In the genomic region with DNA sequence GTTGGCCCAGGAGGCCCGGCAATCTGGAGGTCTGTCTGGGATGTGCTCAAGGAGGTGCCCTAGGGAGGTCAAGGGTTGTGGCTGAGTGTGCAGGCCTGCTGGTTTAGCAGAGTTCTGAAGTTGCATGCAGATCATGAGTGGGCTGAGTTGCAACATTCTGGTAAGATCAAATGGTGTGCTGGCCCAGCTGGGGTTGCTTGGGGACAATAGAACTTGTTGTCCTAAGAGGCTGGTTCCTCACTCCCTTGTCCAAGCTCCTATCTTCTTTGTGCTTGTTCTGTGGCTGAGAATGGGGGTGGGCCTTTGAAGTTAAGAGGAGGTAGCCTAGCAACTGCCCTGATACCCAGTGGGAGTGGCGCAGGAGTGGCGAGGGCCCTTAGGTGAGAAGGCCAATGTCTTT, we compare ENCODE assay signal across 17 mouse cellular contexts. TPM values are rescaled to one million over a fixed set of nuclear protein-coding genes. Genes with fewer than 3 reads are reported as not detected.
DNase-seq lines count a peak whose midpoint lies in the region; ATAC-seq and TF ChIP-seq lines count a peak whose summit lies in the region.
"Had no signal": no experiment of that assay in that cellular context is flagged by ENCODE, and none has a peak within 500 bp of the region (broad histone marks: within the 10 kb centered on the region; RNA-seq: fewer than 3 reads in every experiment).

No protein-coding gene starts in this region.

- H3K79me2 ChIP-seq in heart, adult 2 months (replicated peaks; ENCODE audit: control insufficient read depth, insufficient read depth, low read length), result peaks cover 1% of the 10 kb centered on the region

- H3K9me3 ChIP-seq in heart, embryonic 12.5 days (replicated peaks), result no peaks in the 10 kb centered on the region
- H3K9me3 ChIP-seq: hindbrain, embryonic 15.5 days; midbrain, embryonic 15.5 days had no signal

- H3K27ac ChIP-seq in heart, adult 2 months, result peak overlapping the region; percentile 74
- no peak overlapping the region for H3K27ac ChIP-seq in heart, embryonic 12.5 days (ENCODE audit: poor library complexity, severe bottlenecking)
- 0 out of 2 replicates have a peak overlapping the region, but pooled peaks have one; percentile 19 for H3K27ac ChIP-seq in spleen, adult 2 months (ENCODE audit: insufficient read depth, low read length)
- H3K27ac ChIP-seq: hindbrain, embryonic 15.5 days; midbrain, embryonic 15.5 days had no signal

- no peak overlapping the region for H3K4me3 ChIP-seq in heart, adult 2 months
- no peak overlapping the region for H3K4me3 ChIP-seq in heart, embryonic 12.5 days
- no peak overlapping the region for H3K4me3 ChIP-seq in spleen, adult 2 months (ENCODE audit: extremely low read depth, insufficient read depth, insufficient read length)
- H3K4me3 ChIP-seq: erythroblast, embryonic 14.5 days; hindbrain, embryonic 15.5 days; midbrain, embryonic 15.5 days had no signal

- no peak for ATAC-seq in heart, embryonic 12.5 days (ENCODE audit: insufficient number of reproducible peaks, low FRiP score)
- ATAC-seq in granulocyte monocyte progenitor cell, adult 5-6 weeks (replicated peaks; ENCODE audit: poor library complexity, severe bottlenecking), result no peak
- ATAC-seq: forebrain, postnatal 0 days; midbrain, embryonic 15.5 days had no signal

- no peak for TF ChIP-seq CTCF in heart, adult 2 months (IDR thresholded peaks at IDR 0.05)
- no peak for TF ChIP-seq CTCF in spleen, adult 2 months (IDR thresholded peaks at IDR 0.05; ENCODE audit: extremely low read depth, insufficient read depth, insufficient read length, insufficient replicate concordance)

- peaks cover 11% of the 10 kb centered on the region; the same call in 1 of the 2 replicates for H3K36me3 ChIP-seq in heart, adult 2 months (ENCODE audit: control insufficient read depth, insufficient read depth, low read length)
- no peaks in the 10 kb centered on the region for H3K36me3 ChIP-seq in heart, embryonic 12.5 days
- H3K36me3 ChIP-seq in spleen, adult 2 months (ENCODE audit: control insufficient read depth, insufficient read depth, low read length), result no peaks in the 10 kb centered on the region
- H3K36me3 ChIP-seq: hindbrain, embryonic 15.5 days; midbrain, embryonic 15.5 days had no signal

- intact Hi-C loops in heart, adult 2 months (cut with DNase I), result no loop called here

- DNase-seq in heart, adult 2 months, result peak in 1 of 2 experiments; percentile 65
- DNase-seq in spleen, adult 2 months (ENCODE audit: low read depth in 1 of 2, low spot score in 2 of 2), result no peak
- DNase-seq in spleen, postnatal 10 days (ENCODE audit: low spot score in 2 of 2), result no peak
- DNase-seq in lung, postnatal 14 days, result peak; percentile 62
- DNase-seq in kidney, postnatal 25 days, result no peak
- DNase-seq in retina, postnatal 1 day, result no peak
- DNase-seq: cerebellum, postnatal 14 days; forebrain, postnatal 0 days; kidney, adult 11 months; kidney, postnatal 14 days; lung, embryonic 14.5 days; right cerebral cortex, postnatal 25 days had no signal

- H3K4me2 ChIP-seq in heart, embryonic 12.5 days, result no peak overlapping the region
- H3K4me2 ChIP-seq: hindbrain, embryonic 15.5 days; lung, embryonic 14.5 days; midbrain, embryonic 15.5 days had no signal

- peak; percentile 86 for TF ChIP-seq EP300 in heart, adult 2 months (IDR thresholded peaks at IDR 0.05; ENCODE audit: insufficient read depth, low read depth, low read length)

- H3K9ac ChIP-seq in heart, adult 2 months (ENCODE audit: low read depth, low read length), result no peak overlapping the region
- H3K9ac ChIP-seq in heart, embryonic 12.5 days, result no peak overlapping the region
- H3K9ac ChIP-seq: forebrain, postnatal 0 days; hindbrain, embryonic 15.5 days; lung, embryonic 14.5 days; midbrain, embryonic 15.5 days had no signal

- WGBS in heart, adult 2 months, result 71% methylated on average over 3 of the region's 3 CpGs
- 61% methylated on average over 3 of the region's 3 CpGs for WGBS in heart, embryonic 12.5 days
- WGBS in spleen, adult 2 months, result 82% methylated on average over 3 of the region's 3 CpGs

- H3K4me1 ChIP-seq in heart, adult 2 months (ENCODE audit: control insufficient read depth, insufficient read depth, low read length), result peaks cover 60% of the 10 kb centered on the region
- peaks cover 84% of the 10 kb centered on the region for H3K4me1 ChIP-seq in heart, embryonic 12.5 days (replicated peaks)
- H3K4me1 ChIP-seq in spleen, adult 2 months (ENCODE audit: control insufficient read depth, insufficient read depth, insufficient read length), result peaks cover 29% of the 10 kb centered on the region

- no peak for TF ChIP-seq POLR2A in heart, adult 2 months (IDR thresholded peaks at IDR 0.05; ENCODE audit: insufficient read depth, low read depth, low read length)
- no peak for TF ChIP-seq POLR2A in spleen, adult 2 months (IDR thresholded peaks at IDR 0.05; ENCODE audit: low read depth, low read length)

- H3K27me3 ChIP-seq in heart, adult 2 months (ENCODE audit: control insufficient read depth, insufficient read depth, low read length), result no peaks in the 10 kb centered on the region
- H3K27me3 ChIP-seq in heart, embryonic 12.5 days (replicated peaks), result no peaks in the 10 kb centered on the region
- H3K27me3 ChIP-seq in spleen, adult 2 months (ENCODE audit: control insufficient read depth, insufficient read depth, low read length), result no peaks in the 10 kb centered on the region
- H3K27me3 ChIP-seq: hindbrain, embryonic 15.5 days; midbrain, embryonic 15.5 days had no signal

RNA-seq across cellular contexts. Expression of gene Ell, which starts 23.5 kb away (rescaled TPM):
- 10 to 100 TPM in 1 of 2 experiments, 1 to 10 TPM in 1; 9.6 to 12.0 TPM for total RNA-seq in heart, adult 2 months (2021)
- polyA plus RNA-seq in heart, adult 2 months (2012; rRNA removed), result 12.7 and 13.8 TPM in 2 replicates
- 13.5 and 14.7 TPM in 2 replicates for polyA plus RNA-seq in heart, embryonic 12.5 days (2016; fragmentation: Nextera tagmentation; extraction: Ambion mirVana)
- 21.3 and 27.9 TPM in 2 replicates for polyA plus RNA-seq in spleen, adult 2 months (2012; rRNA removed)
- 11.7 and 13.6 TPM in 2 replicates for total RNA-seq in granulocyte monocyte progenitor cell, adult 5-6 weeks (2014; fragmentation: Nextera tagmentation)
- total RNA-seq in granulocyte monocyte progenitor cell, adult 5-6 weeks (2017), result 5.5 and 5.7 TPM in 2 replicates

RNA-seq across cellular contexts. Expression of gene Isyna1, which starts 31.4 kb away (rescaled TPM):
- 10 to 100 TPM; 26.7 to 28.3 TPM for total RNA-seq in heart, adult 2 months (2021)
- polyA plus RNA-seq in heart, adult 2 months (2012; rRNA removed), result 40.3 and 41.6 TPM in 2 replicates
- 138 and 142 TPM in 2 replicates for polyA plus RNA-seq in heart, embryonic 12.5 days (2016; fragmentation: Nextera tagmentation; extraction: Ambion mirVana)
- 136 and 189 TPM in 2 replicates for polyA plus RNA-seq in spleen, adult 2 months (2012; rRNA removed)
- 30.8 and 66.6 TPM in 2 replicates for total RNA-seq in granulocyte monocyte progenitor cell, adult 5-6 weeks (2014; fragmentation: Nextera tagmentation)
- total RNA-seq in granulocyte monocyte progenitor cell, adult 5-6 weeks (2017), result 35.2 and 38.6 TPM in 2 replicates

RNA-seq across cellular contexts. Expression of gene Kxd1, which starts 35.0 kb away (rescaled TPM):
- total RNA-seq in heart, adult 2 months (2021), result 10 to 100 TPM; 80.4 to 99.4 TPM
- polyA plus RNA-seq in heart, adult 2 months (2012; rRNA removed), result 111 and 121 TPM in 2 replicates
- 64.2 and 65.7 TPM in 2 replicates for polyA plus RNA-seq in heart, embryonic 12.5 days (2016; fragmentation: Nextera tagmentation; extraction: Ambion mirVana)
- 50.2 and 52.0 TPM in 2 replicates for polyA plus RNA-seq in spleen, adult 2 months (2012; rRNA removed)
- total RNA-seq in granulocyte monocyte progenitor cell, adult 5-6 weeks (2014; fragmentation: Nextera tagmentation), result 83.7 and 84.5 TPM in 2 replicates
- 68.7 and 74.4 TPM in 2 replicates for total RNA-seq in granulocyte monocyte progenitor cell, adult 5-6 weeks (2017)

RNA-seq across cellular contexts. Expression of gene Fkbp8, which starts 35.3 kb away (rescaled TPM):
- total RNA-seq in heart, adult 2 months (2021), result 100 to 1,000 TPM; 116 to 135 TPM
- 179 and 201 TPM in 2 replicates for polyA plus RNA-seq in heart, adult 2 months (2012; rRNA removed)
- polyA plus RNA-seq in heart, embryonic 12.5 days (2016; fragmentation: Nextera tagmentation; extraction: Ambion mirVana), result 227 and 231 TPM in 2 replicates
- polyA plus RNA-seq in spleen, adult 2 months (2012; rRNA removed), result 305 and 370 TPM in 2 replicates
- total RNA-seq in granulocyte monocyte progenitor cell, adult 5-6 weeks (2014; fragmentation: Nextera tagmentation), result 113 and 149 TPM in 2 replicates
- total RNA-seq in granulocyte monocyte progenitor cell, adult 5-6 weeks (2017), result 107 and 118 TPM in 2 replicates

RNA-seq across cellular contexts. Expression of gene Ssbp4, which starts 45.9 kb away (rescaled TPM):
- 10 to 100 TPM; 34.6 to 35.8 TPM for total RNA-seq in heart, adult 2 months (2021)
- polyA plus RNA-seq in heart, adult 2 months (2012; rRNA removed), result 45.6 and 72.8 TPM in 2 replicates
- 76.0 and 78.6 TPM in 2 replicates for polyA plus RNA-seq in heart, embryonic 12.5 days (2016; fragmentation: Nextera tagmentation; extraction: Ambion mirVana)
- polyA plus RNA-seq in spleen, adult 2 months (2012; rRNA removed), result 168 and 256 TPM in 2 replicates
- total RNA-seq in granulocyte monocyte progenitor cell, adult 5-6 weeks (2014; fragmentation: Nextera tagmentation), result 53.8 and 75.4 TPM in 2 replicates
- total RNA-seq in granulocyte monocyte progenitor cell, adult 5-6 weeks (2017), result 35.2 and 87.9 TPM in 2 replicates
